Mouse (Mus musculus) MN1 (cell line): ENCODE measurements around the gene Foxo3.

Source experiments
- DNase-seq: peaks from one replicate; pipeline ENCODE4 v3.0.0-alpha.2; 2016; ENCODE audit warnings: low spot score

Foxo3 gene

DNA sequence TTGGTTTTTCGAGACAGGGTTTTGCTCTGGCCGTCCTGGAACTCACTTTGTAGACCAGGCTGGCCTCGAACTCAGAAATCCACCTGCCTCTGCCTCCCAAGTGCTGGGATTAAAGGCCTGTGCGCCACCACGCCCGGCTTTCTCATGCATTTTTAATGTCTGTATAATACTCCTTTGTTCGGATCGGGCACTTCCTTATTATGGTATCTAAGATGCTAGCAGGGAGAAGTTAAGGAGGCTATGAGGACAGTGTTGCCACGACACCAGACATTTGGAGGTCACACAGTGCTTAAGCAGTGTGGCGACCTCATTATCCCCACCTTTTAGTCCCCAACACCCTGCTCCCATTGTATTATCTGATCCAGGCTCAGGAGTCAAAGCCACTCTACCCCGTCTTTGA, 97.8 kb downstream of the Foxo3 start:
- DNase-seq: no peak

DNA sequence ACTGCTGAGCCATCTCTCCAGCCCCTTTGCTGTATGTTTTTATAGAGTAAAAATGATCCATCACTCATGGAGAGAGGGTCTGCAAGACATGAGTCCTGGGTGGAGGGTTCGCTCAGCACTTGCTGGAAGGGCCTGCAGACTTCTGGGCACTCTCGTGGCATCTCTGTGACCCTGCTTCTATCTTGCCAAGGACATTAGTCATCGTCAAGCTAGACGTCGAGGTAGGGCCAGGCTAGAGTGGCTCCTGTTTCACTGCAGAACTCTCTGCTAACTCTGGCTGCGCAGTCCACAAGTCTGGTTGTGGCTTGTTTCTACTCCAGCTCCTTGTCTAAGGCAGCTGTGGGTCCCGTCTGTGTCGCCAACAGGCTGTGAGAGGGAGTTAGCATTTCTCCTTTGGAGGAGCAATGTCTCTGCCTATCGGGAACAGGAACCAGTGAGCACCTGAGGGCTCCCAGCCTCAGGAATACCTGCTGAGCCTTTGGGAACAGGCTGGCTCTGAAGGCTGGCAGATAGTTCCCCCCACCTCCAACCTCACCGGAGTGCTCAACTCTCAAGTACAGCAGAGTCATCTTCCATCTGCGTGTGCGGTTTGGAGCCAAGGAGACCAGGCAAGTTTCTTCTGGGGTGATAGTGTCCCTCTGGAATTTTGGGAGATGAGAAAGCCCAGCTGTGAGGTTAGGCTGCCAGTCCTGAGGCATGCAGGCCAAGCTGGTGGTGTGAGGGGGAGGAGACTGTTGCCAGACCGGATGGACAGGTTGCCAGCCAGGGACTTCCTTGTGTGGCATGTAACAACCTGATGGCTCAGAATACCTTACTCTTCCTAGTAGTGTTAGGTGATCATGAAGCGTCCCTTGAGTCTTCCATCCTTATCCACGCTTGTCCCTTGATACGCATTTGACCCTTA, 98.5 kb downstream of the Foxo3 start:
- no peak for DNase-seq

DNA sequence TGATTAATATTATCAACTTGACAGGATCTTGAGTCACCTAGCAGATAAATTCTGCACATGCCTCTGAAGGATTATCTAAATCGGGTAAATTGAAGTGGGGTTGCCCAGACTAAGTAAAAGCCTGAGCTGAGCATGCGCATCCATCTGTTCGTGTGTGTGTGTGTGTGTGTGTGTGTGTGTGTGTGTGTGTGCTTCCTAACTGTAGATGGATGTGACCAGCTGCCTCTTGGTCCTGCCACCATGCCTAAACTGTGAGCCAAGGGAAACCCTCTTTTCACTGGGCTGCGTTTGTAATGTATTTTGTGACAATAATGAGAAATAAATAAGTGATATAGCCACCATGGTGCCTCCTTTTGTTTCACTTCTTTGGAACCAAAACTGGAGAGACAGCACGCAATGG, 102.3 kb downstream of the Foxo3 start:
- DNase-seq: no peak

GRCm38 (mm10) chr10:42173839-42174238, 102.7 kb downstream of the Foxo3 start:
- peak; percentile 30 for DNase-seq

DNA sequence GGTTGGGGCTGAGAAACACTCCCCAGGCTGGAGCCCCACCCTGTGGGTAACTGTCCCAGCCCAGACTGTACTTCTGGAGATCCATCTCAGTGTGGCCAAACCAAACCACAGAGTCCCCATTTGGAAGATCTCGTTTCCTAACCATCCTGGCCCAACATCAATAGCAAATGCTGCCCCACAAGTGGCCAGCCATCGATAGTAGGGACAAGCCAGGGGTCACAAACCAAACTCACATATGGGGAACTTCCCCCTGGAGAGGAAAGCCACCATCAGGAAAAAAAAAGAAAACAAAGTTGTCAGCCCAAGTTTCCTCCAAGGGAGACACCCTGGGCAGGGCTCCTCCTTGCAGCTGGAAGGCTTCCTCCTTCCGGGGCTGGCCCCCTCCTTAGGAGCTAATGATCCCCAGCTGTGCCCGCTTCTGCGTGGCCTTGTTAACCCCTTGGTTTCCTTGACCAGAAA, 105.6 kb downstream of the Foxo3 start:
- no peak for DNase-seq

- DNase-seq: no peak
Observed at GRCm38 (mm10) chr10:42170201-42170600, 106.4 kb downstream of the Foxo3 start.

GRCm38 (mm10) chr10:42154727-42155126, 121.8 kb downstream of the Foxo3 start:
- no peak for DNase-seq

- peak; percentile 78 for DNase-seq
Observed at GRCm38 (mm10) chr10:42152426-42153205, 123.9 kb downstream of the Foxo3 start.

- no peak for DNase-seq
Observed at GRCm38 (mm10) chr10:42149767-42150166, 126.8 kb downstream of the Foxo3 start.

- DNase-seq: no peak
Observed at GRCm38 (mm10) chr10:42148326-42148725, 128.2 kb downstream of the Foxo3 start.

GRCm38 (mm10) chr10:42145221-42145620, 131.3 kb downstream of the Foxo3 start:
- DNase-seq: no peak

DNA sequence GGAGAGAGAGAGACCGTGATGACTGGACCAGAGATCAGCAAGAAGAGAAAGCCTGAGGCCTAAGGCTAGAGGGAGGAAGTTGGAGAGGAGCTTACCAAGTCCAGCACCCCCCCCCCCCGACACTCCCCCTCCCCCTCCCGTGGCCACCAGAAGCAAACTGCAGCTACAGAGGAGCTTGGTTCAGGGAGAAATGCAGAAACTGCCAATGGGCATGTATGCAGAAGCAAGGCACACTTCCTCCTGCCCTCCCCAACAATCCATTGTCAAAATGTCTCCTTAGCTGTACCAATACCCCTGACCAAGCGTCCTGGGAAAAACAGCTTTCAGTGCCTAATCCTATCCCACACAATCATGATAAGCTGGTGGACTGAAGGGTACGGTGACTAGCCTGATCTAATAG, 131.8 kb downstream of the Foxo3 start:
- DNase-seq: no peak

DNA sequence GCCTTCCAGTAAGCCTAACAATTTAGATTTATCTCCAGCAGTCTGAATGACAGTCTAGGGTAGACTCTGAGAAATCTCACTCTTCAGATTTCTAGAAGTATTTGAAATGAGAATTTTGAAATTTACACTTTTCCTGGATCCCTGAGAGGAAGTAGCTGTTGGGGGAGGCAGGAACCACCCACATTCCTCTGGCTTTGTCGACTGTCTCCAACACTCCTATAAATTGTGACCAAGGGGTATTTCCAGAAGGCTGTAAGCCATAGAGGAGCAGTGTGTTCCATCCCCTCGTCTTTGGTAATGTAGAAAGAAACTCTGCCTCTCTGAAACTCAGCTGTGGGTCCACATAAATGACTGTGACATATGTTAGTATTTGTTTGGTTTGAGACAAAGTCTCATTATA, 132.4 kb downstream of the Foxo3 start:
- no peak for DNase-seq

DNA sequence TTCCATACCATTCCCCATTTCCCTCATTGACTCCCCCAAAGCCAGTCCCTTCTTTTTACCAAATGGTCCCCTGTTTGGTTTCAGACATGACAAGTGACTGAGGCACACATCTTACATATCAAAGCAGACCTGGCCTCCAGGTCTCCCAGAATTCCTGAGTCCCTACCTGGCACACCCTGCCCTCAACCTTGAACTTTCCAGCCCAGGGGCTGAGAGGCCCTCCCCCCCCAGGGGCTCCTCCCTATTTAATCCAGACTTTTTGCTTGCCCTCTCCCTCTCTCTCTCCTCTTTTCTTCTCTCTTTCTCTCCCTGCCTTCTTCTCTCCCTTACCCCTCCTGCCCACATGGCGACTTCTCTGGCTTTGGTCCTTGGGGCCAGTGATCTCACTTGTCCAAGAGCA, 133.8 kb downstream of the Foxo3 start:
- no peak for DNase-seq

GRCm38 (mm10) chr10:42142081-42142480, 134.5 kb downstream of the Foxo3 start:
- DNase-seq: peak; percentile 44

GRCm38 (mm10) chr10:42139749-42140148, 136.8 kb downstream of the Foxo3 start:
- DNase-seq: no peak

DNA sequence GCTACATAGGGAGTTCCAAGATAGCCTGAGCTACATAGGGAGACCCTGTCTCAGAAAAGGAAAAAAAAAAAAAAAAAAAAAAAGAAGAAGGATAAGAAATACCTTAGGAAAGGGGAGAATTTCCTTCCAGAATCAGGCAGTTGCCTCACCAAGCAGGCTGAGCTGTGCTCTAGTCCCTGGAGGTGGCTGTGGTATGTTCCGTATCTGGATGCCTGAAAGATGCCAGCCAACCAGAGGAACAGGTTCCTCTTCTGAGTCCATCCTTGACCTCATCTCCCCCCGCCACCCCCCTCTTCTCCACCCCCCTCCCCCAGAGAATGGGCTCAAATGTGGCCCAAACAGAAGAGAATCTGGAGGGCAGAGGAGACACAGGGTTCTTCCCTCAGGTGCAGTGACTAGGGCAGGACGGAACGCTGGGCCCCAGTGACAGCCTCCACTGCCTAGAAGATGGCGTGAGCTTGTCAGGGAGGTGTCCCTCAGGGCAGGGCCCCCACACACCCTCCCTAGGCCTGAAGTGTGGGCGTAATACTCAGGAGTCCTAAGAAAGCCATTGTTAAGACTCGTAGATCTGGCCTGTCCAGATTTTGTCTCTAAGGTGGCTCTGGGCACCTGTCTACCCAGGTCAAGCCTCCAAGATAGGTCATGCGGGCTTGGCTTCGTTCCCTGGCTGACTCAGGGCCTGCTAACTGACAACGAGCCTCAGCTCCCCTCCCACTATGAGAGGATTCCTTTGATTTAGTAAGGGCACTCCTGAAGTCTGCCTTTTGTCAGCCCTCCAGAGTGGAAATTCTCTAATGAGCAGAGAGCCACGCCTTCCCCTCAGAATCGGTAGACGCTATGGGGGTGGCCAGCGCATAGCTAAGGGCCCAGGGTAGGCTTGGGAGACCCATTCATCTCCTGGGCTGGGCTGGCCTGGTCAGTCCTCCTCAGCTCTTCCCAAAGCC, 141.5 kb downstream of the Foxo3 start:
- peak; percentile 40 for DNase-seq
